Mouse (Mus musculus): ENCODE measurements at regions not wholly inside any gene's neighbourhood (a gene's known extent, or its start where the extent isn't known, plus 50 kb on each side); places are given as distances from the start of the nearest gene placed in this dataset.

GRCm38 (mm10) chr9:50150091-50150490 lies 194.7 kb downstream of the Rpl10-ps3 start:
- Histone ChIP-seq H3K4me1 (ENCODE audit: control insufficient read depth, insufficient read depth, low read length) (no peaks in the 10 kb centered on the region), H3K27ac (ENCODE audit: low read depth, low read length) (no peak overlapping the region), H3K4me2 (no peak overlapping the region), H3K36me3 (ENCODE audit: control insufficient read depth, insufficient read depth, low read length) (no peaks in the 10 kb centered on the region), H3K27me3 (ENCODE audit: control insufficient read depth, insufficient read depth, low read length) (no peaks in the 10 kb centered on the region), H3K9ac (ENCODE audit: low read length) (no peak overlapping the region), H3K4me3 (ENCODE audit: low read depth, low read length) (no peak overlapping the region), H3K9me3 (ENCODE audit: control insufficient read depth, low read length) (no peaks in the 10 kb centered on the region)
- no peak for ATAC-seq (ENCODE audit: low FRiP score)
- DNase-seq (ENCODE audit: low spot score, missing footprints): no peak

- H3K36me3 ChIP-seq (ENCODE audit: control insufficient read depth, insufficient read depth, low read length): no peaks in the 10 kb centered on the region
- DNase-seq (ENCODE audit: low spot score, missing footprints) (no peak), ATAC-seq (ENCODE audit: low FRiP score) (no peak)
- H3K9ac ChIP-seq (ENCODE audit: low read length): no peak overlapping the region
- H3K4me3 ChIP-seq (ENCODE audit: low read depth, low read length): no peak overlapping the region
- no peak overlapping the region for H3K4me2 ChIP-seq
- no peaks in the 10 kb centered on the region; the same call in 1 of the 2 replicates for H3K4me1 ChIP-seq (ENCODE audit: control insufficient read depth, insufficient read depth, low read length)
- H3K9me3 ChIP-seq (ENCODE audit: control insufficient read depth, low read length): no peaks in the 10 kb centered on the region
- no peaks in the 10 kb centered on the region for H3K27me3 ChIP-seq (ENCODE audit: control insufficient read depth, insufficient read depth, low read length)
- H3K27ac ChIP-seq (ENCODE audit: low read depth, low read length): no peak overlapping the region
- WGBS: 70% methylated on average over 1 of the region's 1 CpGs
These were observed 202.0 kb downstream of the Rpl10-ps3 start for GRCm38 (mm10) chr9:50142756-50143155.

GRCm38 (mm10) chr9:50142091-50142490 lies 202.7 kb downstream of the Rpl10-ps3 start:
- DNase-seq (ENCODE audit: low spot score, missing footprints) (no peak), ATAC-seq (ENCODE audit: low FRiP score) (no peak)
- H3K4me1 ChIP-seq (ENCODE audit: control insufficient read depth, insufficient read depth, low read length): no peaks in the 10 kb centered on the region; the same call in 1 of the 2 replicates
- H3K9ac ChIP-seq (ENCODE audit: low read length): no peak overlapping the region
- H3K27me3 ChIP-seq (ENCODE audit: control insufficient read depth, insufficient read depth, low read length): no peaks in the 10 kb centered on the region
- H3K9me3 ChIP-seq (ENCODE audit: control insufficient read depth, low read length): no peaks in the 10 kb centered on the region
- H3K4me3 ChIP-seq (ENCODE audit: low read depth, low read length): no peak overlapping the region
- no peaks in the 10 kb centered on the region for H3K36me3 ChIP-seq (ENCODE audit: control insufficient read depth, insufficient read depth, low read length)
- 90% methylated on average over 8 of the region's 8 CpGs for WGBS
- H3K27ac ChIP-seq (ENCODE audit: low read depth, low read length): no peak overlapping the region
- H3K4me2 ChIP-seq: no peak overlapping the region

- no peaks in the 10 kb centered on the region for H3K36me3 ChIP-seq (ENCODE audit: control insufficient read depth, insufficient read depth, low read length)
- no peak overlapping the region for H3K27ac ChIP-seq (ENCODE audit: low read depth, low read length)
- H3K4me3 ChIP-seq (ENCODE audit: low read depth, low read length): no peak overlapping the region
- 74% methylated on average over 6 of the region's 6 CpGs for WGBS
- no peaks in the 10 kb centered on the region for H3K27me3 ChIP-seq (ENCODE audit: control insufficient read depth, insufficient read depth, low read length)
- no peaks in the 10 kb centered on the region for H3K9me3 ChIP-seq (ENCODE audit: control insufficient read depth, low read length)
- H3K9ac ChIP-seq (ENCODE audit: low read length): no peak overlapping the region
- ATAC-seq (ENCODE audit: low FRiP score) (no peak), DNase-seq (ENCODE audit: low spot score, missing footprints) (no peak)
- H3K4me2 ChIP-seq: no peak overlapping the region
- no peaks in the 10 kb centered on the region; the same call in 1 of the 2 replicates for H3K4me1 ChIP-seq (ENCODE audit: control insufficient read depth, insufficient read depth, low read length)
These were observed 203.6 kb downstream of the Rpl10-ps3 start for GRCm38 (mm10) chr9:50141176-50141575.

GRCm38 (mm10) chr9:50138341-50138978 lies 206.3 kb downstream of the Rpl10-ps3 start:
- no peaks in the 10 kb centered on the region for H3K36me3 ChIP-seq (ENCODE audit: control insufficient read depth, insufficient read depth, low read length)
- H3K9me3 ChIP-seq (ENCODE audit: control insufficient read depth, low read length): no peaks in the 10 kb centered on the region
- no peaks in the 10 kb centered on the region; the same call in 1 of the 2 replicates for H3K4me1 ChIP-seq (ENCODE audit: control insufficient read depth, insufficient read depth, low read length)
- no peaks in the 10 kb centered on the region for H3K27me3 ChIP-seq (ENCODE audit: control insufficient read depth, insufficient read depth, low read length)
- DNase-seq (ENCODE audit: low spot score, missing footprints) (no peak), ATAC-seq (ENCODE audit: low FRiP score) (no peak)
- no peak overlapping the region for H3K9ac ChIP-seq (ENCODE audit: low read length)
- H3K4me3 ChIP-seq (ENCODE audit: low read depth, low read length): no peak overlapping the region
- H3K4me2 ChIP-seq: no peak overlapping the region
- H3K27ac ChIP-seq (ENCODE audit: low read depth, low read length): no peak overlapping the region
- WGBS: 84% methylated on average over 9 of the region's 9 CpGs

GRCm38 (mm10) chr9:50136636-50136985 lies 208.2 kb downstream of the Rpl10-ps3 start:
- Histone ChIP-seq H3K27ac (ENCODE audit: low read depth, low read length) (no peak overlapping the region), H3K9me3 (ENCODE audit: control insufficient read depth, low read length) (no peaks in the 10 kb centered on the region), H3K27me3 (ENCODE audit: control insufficient read depth, insufficient read depth, low read length) (no peaks in the 10 kb centered on the region), H3K4me1 (ENCODE audit: control insufficient read depth, insufficient read depth, low read length) (no peaks in the 10 kb centered on the region), H3K36me3 (ENCODE audit: control insufficient read depth, insufficient read depth, low read length) (no peaks in the 10 kb centered on the region), H3K4me2 (no peak overlapping the region), H3K4me3 (ENCODE audit: low read depth, low read length) (no peak overlapping the region), H3K9ac (ENCODE audit: low read length) (no peak overlapping the region)
- no peak for ATAC-seq (ENCODE audit: low FRiP score)
- 89% methylated on average over 1 of the region's 1 CpGs for WGBS
- no peak for DNase-seq (ENCODE audit: low spot score, missing footprints)

DNA sequence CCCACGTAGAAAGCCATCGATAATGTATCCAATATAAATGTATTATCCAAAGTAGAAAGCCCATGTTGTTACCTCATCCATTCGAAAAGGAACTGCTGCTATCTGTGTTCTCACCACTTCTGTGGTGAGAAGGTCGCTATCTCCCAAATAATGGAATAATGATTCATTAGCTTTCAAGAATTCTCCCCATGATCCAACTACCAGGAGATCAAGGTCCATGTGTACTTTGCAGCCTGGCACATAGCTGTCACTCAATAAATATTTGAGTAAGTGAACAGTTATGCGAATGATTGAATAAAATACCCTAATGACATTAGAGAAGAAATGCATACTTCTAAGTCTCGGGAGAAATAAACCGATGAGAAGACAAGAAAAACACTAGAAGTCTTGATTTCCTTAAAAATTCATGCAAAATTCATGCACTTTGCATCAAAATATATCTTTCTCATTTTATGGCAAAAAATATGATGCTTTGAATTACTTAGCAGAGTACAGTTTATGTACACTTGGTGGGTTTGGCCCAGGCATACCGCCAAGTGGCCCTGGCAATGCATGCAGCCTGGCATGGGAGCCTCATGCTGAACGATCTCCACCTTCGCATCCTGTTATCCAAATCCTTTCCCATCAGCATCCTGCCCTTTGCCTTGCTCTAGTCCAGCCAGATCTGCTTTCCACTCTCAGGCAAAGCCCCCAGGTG lies 208.7 kb downstream of the Rpl10-ps3 start:
- DNase-seq (ENCODE audit: low spot score, missing footprints) (no peak), ATAC-seq (ENCODE audit: low FRiP score) (no peak)
- no peaks in the 10 kb centered on the region for H3K36me3 ChIP-seq (ENCODE audit: control insufficient read depth, insufficient read depth, low read length)
- no peaks in the 10 kb centered on the region for H3K27me3 ChIP-seq (ENCODE audit: control insufficient read depth, insufficient read depth, low read length)
- no peaks in the 10 kb centered on the region for H3K9me3 ChIP-seq (ENCODE audit: control insufficient read depth, low read length)
- WGBS: 93% methylated on average over 10 of the region's 10 CpGs
- no peak overlapping the region for H3K27ac ChIP-seq (ENCODE audit: low read depth, low read length)
- H3K4me3 ChIP-seq (ENCODE audit: low read depth, low read length): no peak overlapping the region
- H3K4me2 ChIP-seq: no peak overlapping the region
- no peak overlapping the region for H3K9ac ChIP-seq (ENCODE audit: low read length)
- no peaks in the 10 kb centered on the region for H3K4me1 ChIP-seq (ENCODE audit: control insufficient read depth, insufficient read depth, low read length)

GRCm38 (mm10) chr9:50124241-50124640 lies 220.5 kb downstream of the Rpl10-ps3 start:
- Histone ChIP-seq H3K27ac (ENCODE audit: low read depth, low read length) (no peak overlapping the region), H3K9me3 (ENCODE audit: control insufficient read depth, low read length) (no peaks in the 10 kb centered on the region), H3K36me3 (ENCODE audit: control insufficient read depth, insufficient read depth, low read length) (no peaks in the 10 kb centered on the region), H3K4me1 (ENCODE audit: control insufficient read depth, insufficient read depth, low read length) (peaks cover 8% of the 10 kb centered on the region; the same call in 1 of the 2 replicates), H3K4me2 (0 out of 2 replicates have a peak overlapping the region, but pooled peaks have one; percentile 9), H3K4me3 (ENCODE audit: low read depth, low read length) (no peak overlapping the region), H3K27me3 (ENCODE audit: control insufficient read depth, insufficient read depth, low read length) (no peaks in the 10 kb centered on the region), H3K9ac (ENCODE audit: low read length) (peak overlapping the region; percentile 27; the same call in 1 of the 2 replicates)
- DNase-seq (ENCODE audit: low spot score, missing footprints) (peak; percentile 87), ATAC-seq (ENCODE audit: low FRiP score) (peak; percentile 46; the same call in 1 of the 2 replicates)
- 25% methylated on average over 4 of the region's 4 CpGs for WGBS

DNA sequence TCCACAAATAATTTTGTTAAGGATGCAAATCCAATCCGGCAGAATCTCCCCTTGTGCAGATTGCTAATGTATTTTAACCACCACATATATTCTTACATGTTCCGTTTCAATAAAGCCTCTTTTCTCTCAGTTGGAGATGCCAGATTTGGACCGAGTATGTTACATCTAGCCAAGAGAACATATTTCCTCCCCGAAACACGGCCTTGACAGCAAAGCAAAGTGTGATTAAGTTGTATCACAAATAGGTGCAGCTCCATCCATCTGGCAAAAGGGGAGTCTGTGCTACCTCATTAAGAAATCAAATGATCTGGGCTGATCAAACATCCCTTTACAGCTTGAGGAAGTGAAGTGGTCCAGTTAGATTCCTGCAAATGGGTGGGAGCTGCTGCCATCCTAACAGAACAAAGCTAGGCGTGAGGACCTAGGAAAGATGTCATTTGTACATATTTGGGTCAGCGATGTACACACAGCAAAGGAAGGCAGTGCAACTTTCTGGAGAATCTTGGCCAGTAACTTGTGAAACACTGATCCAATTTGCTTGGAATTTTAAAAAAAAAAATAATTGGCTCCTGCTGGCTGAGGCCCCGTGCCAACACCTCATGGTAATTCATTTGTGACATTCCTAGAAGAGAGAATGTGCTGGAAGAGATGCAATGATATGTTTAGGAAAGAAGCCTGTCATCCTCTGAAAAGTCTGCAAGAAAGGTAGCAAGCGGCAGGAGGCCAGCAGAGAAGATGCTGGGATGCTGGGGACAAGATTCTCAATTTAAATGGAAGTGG lies 223.8 kb downstream of the Rpl10-ps3 start:
- H3K27me3 ChIP-seq (ENCODE audit: control insufficient read depth, insufficient read depth, low read length): no peaks in the 10 kb centered on the region
- H3K4me2 ChIP-seq: no peak overlapping the region
- H3K9me3 ChIP-seq (ENCODE audit: control insufficient read depth, low read length): no peaks in the 10 kb centered on the region
- WGBS: 87% methylated on average over 9 of the region's 9 CpGs
- H3K4me3 ChIP-seq (ENCODE audit: low read depth, low read length): no peak overlapping the region
- H3K9ac ChIP-seq (ENCODE audit: low read length): no peak overlapping the region
- no peaks in the 10 kb centered on the region for H3K36me3 ChIP-seq (ENCODE audit: control insufficient read depth, insufficient read depth, low read length)
- no peak overlapping the region for H3K27ac ChIP-seq (ENCODE audit: low read depth, low read length)
- H3K4me1 ChIP-seq (ENCODE audit: control insufficient read depth, insufficient read depth, low read length): peaks cover 8% of the 10 kb centered on the region; the same call in 1 of the 2 replicates
- DNase-seq (ENCODE audit: low spot score, missing footprints) (no peak), ATAC-seq (ENCODE audit: low FRiP score) (no peak)

Data from midbrain, embryonic 11.5 days (tissue).